Mouse (Mus musculus) CH12.LX (cell line): ENCODE measurements at regions not wholly inside any gene's neighbourhood (a gene's known extent, or its start where the extent isn't known, plus 50 kb on each side); places are given as distances from the start of the nearest gene placed in this dataset.

Experiments used
- DNase-seq: peaks from one replicate; pipeline ENCODE4 v3.0.0-alpha.2; 2013; ENCODE audit errors: extremely low read depth
- H3K27ac ChIP-seq: 2 replicates; pipeline ENCODE4 v1.5.1; 2012; ENCODE audit warnings: low read depth, mild to moderate bottlenecking, control low read depth, moderate library complexity; ENCODE audit not compliant: insufficient read depth
- H3K27me3 ChIP-seq: replicated peaks from 2 replicates; pipeline ENCODE3; 2012; ENCODE audit warnings: inconsistent platforms
- H3K36me3 ChIP-seq, 2 experiments: replicated peaks in 1 of 2; 2 replicates each; pipeline versions ENCODE3 to v1.6.1; 2012; ENCODE audit warnings: inconsistent platforms in 1 of 2, low read length in 1 of 2, mild to moderate bottlenecking in 1 of 2, mixed read lengths in 1 of 2, moderate library complexity in 1 of 2; ENCODE audit not compliant: control insufficient read depth in 1 of 2, insufficient read depth in 1 of 2
- H3K4me1 ChIP-seq, 2 experiments: 2 replicates each; pipeline ENCODE4 v1.6.1; 2012; ENCODE audit warnings: inconsistent platforms in 1 of 2, moderate library complexity in 1 of 2; ENCODE audit not compliant: insufficient read depth in 2 of 2, control insufficient read depth in 1 of 2
- H3K4me2 ChIP-seq: 2 replicates; pipeline ENCODE4 v1.6.1; 2012; ENCODE audit warnings: low read depth, mild to moderate bottlenecking, control low read depth; ENCODE audit not compliant: poor library complexity, insufficient read depth, severe bottlenecking
- H3K4me3 ChIP-seq, 3 experiments: fragments of 150-350 bp in 1 of 3; sonication (generic) in 1 of 3; replicated peaks in 1 of 3; 2 replicates each; pipeline versions ENCODE3 to v1.5.1; 2011 to 2012; ENCODE audit warnings: low read depth in 2 of 3, low read length in 2 of 3, mild to moderate bottlenecking in 2 of 3, moderate library complexity in 2 of 3, control low read depth in 1 of 3, improper control_type of control experiment in 1 of 3, inconsistent platforms in 1 of 3, mixed read lengths in 1 of 3; ENCODE audit not compliant: poor library complexity in 1 of 3
- H3K79me2 ChIP-seq: replicated peaks from 2 replicates; pipeline ENCODE4 v1.6.1; 2012; ENCODE audit warnings: mild to moderate bottlenecking, moderate library complexity; ENCODE audit not compliant: control insufficient read depth, poor library complexity, insufficient read depth, severe bottlenecking; ENCODE audit errors: extremely low read depth
- H3K9ac ChIP-seq: 2 replicates; pipeline ENCODE4 v1.6.1; 2012; ENCODE audit warnings: low read depth, mild to moderate bottlenecking, control low read depth, moderate library complexity; ENCODE audit not compliant: insufficient read depth
- H3K9me3 ChIP-seq: replicated peaks from 2 replicates; pipeline ENCODE3; 2012; ENCODE audit warnings: low read length, inconsistent platforms, mixed read lengths
- CHD2 ChIP-seq: IDR thresholded peaks from 2 replicates; pipeline ENCODE4 v1.6.1; 2011; ENCODE audit warnings: low read length, improper control_type of control experiment
- CTCF ChIP-seq, 2 experiments: IDR thresholded peaks in 1 of 2; conservative IDR thresholded peaks in 1 of 2; 2 replicates each; pipeline ENCODE4 v1.5.1; 2011 to 2012; ENCODE audit warnings: low read depth in 2 of 2, low read length in 2 of 2, improper control_type of control experiment in 1 of 2, inconsistent platforms in 1 of 2, mild to moderate bottlenecking in 1 of 2, moderate library complexity in 1 of 2
- ELF1 ChIP-seq: IDR thresholded peaks from 2 replicates; pipeline ENCODE4 v1.6.1; 2014; ENCODE audit warnings: low read depth, mild to moderate bottlenecking, inconsistent platforms, low read length, improper control_type of control experiment
- HCFC1 ChIP-seq: IDR thresholded peaks from 2 replicates; pipeline ENCODE4 v1.6.1; 2012; ENCODE audit warnings: low read depth, mild to moderate bottlenecking, inconsistent platforms, low read length, improper control_type of control experiment
- IRF4 ChIP-seq: IDR thresholded peaks from 2 replicates; pipeline ENCODE4 v1.6.1; 2014; ENCODE audit warnings: low read depth, mild to moderate bottlenecking, inconsistent platforms, low read length, improper control_type of control experiment
- JUN ChIP-seq: IDR thresholded peaks from 2 replicates; pipeline ENCODE4 v1.6.1; 2011; ENCODE audit warnings: low read depth, mild to moderate bottlenecking, low read length, improper control_type of control experiment, moderate library complexity; ENCODE audit not compliant: insufficient read depth
- MAZ ChIP-seq: IDR thresholded peaks from 2 replicates; pipeline ENCODE4 v1.6.1; 2012; ENCODE audit warnings: low read depth, mild to moderate bottlenecking, inconsistent platforms, low read length, improper control_type of control experiment, moderate library complexity
- MYC ChIP-seq: IDR thresholded peaks from 2 replicates; pipeline ENCODE4 v1.6.1; 2011; ENCODE audit warnings: low read depth, mild to moderate bottlenecking, improper control_type of control experiment, low read length
- POLR2AphosphoS2 ChIP-seq: IDR thresholded peaks from 2 replicates; pipeline ENCODE4 v1.6.1; 2011; ENCODE audit warnings: low read depth, low read length, improper control_type of control experiment
- RAD21 ChIP-seq: IDR thresholded peaks from 2 replicates; pipeline ENCODE4 v1.6.1; 2011; ENCODE audit warnings: low read depth, mild to moderate bottlenecking, low read length, improper control_type of control experiment, moderate library complexity
- RCOR1 ChIP-seq: conservative IDR thresholded peaks from 2 replicates; pipeline ENCODE4 v1.6.1; 2012; ENCODE audit warnings: low read depth, mild to moderate bottlenecking, inconsistent platforms, low read length, improper control_type of control experiment
- SIN3A ChIP-seq: IDR thresholded peaks from 2 replicates; pipeline ENCODE4 v1.6.1; 2012; ENCODE audit warnings: low read length, improper control_type of control experiment, inconsistent platforms
- SMC3 ChIP-seq: IDR thresholded peaks from 2 replicates; pipeline ENCODE4 v1.6.1; 2011; ENCODE audit warnings: low read depth, low read length, improper control_type of control experiment
- TCF12 ChIP-seq: IDR thresholded peaks from 2 replicates; pipeline ENCODE4 v1.6.1; 2014; ENCODE audit warnings: low read depth, mild to moderate bottlenecking, inconsistent platforms, low read length, improper control_type of control experiment
- USF2 ChIP-seq: conservative IDR thresholded peaks from 2 replicates; pipeline ENCODE4 v1.6.1; 2011; ENCODE audit warnings: low read depth, low read length, improper control_type of control experiment
- ZC3H11A ChIP-seq: IDR thresholded peaks from 2 replicates; pipeline ENCODE4 v1.6.1; 2012; ENCODE audit warnings: low read depth, mild to moderate bottlenecking, inconsistent platforms, low read length, improper control_type of control experiment
- ZKSCAN1 ChIP-seq: IDR thresholded peaks from 2 replicates; pipeline ENCODE4 v1.6.1; 2012; ENCODE audit warnings: low read depth, inconsistent platforms, low read length, improper control_type of control experiment, borderline replicate concordance
- ZMIZ1 ChIP-seq: IDR thresholded peaks from 2 replicates; pipeline ENCODE4 v1.6.1; 2012; ENCODE audit warnings: low read depth, mild to moderate bottlenecking, inconsistent platforms, low read length, improper control_type of control experiment
- dilution Hi-C: fragments of 300-500 bp; cut with MboI; formaldehyde crosslinking; loops from 2 replicates; pipeline ENCODE4 v1.14.3; 2020; ENCODE audit warnings: low sequenced_read_pairs; ENCODE audit not compliant: extremely low pct_unique_long_range_greater_than_20kb, extremely low pct_ligation_motif_present
- in situ Hi-C: fragments of 300-500 bp; cut with MboI; formaldehyde crosslinking; loops from 3 replicates; pipeline ENCODE4 v1.14.3; 2019; ENCODE audit warnings: low sequenced_read_pairs, low pct_ligation_motif_present, low pct_unique_long_range_greater_than_20kb, mixed read lengths

- Histone ChIP-seq H3K9me3 (peaks cover 2% of the 10 kb centered on the region), H3K36me3 (no peaks in the 10 kb centered on the region)
- in situ Hi-C loops, result no loop called here
Measured at GRCm38 (mm10) chr2:47926620-47927019, 887.3 kb upstream of the Acvr2a start.

GRCm38 (mm10) chr2:47945061-47945460 is 868.8 kb upstream of the Acvr2a start:
- no peak overlapping the region for H3K4me2 ChIP-seq
- H3K4me3 ChIP-seq, result no peak overlapping the region
- H3K27me3 ChIP-seq, result no peaks in the 10 kb centered on the region
- H3K9ac ChIP-seq, result no peak overlapping the region
- in situ Hi-C loops, result no loop called here
- H3K79me2 ChIP-seq, result no peaks in the 10 kb centered on the region
- H3K4me1 ChIP-seq, result no peaks in the 10 kb centered on the region
- H3K36me3 ChIP-seq, result no peaks in the 10 kb centered on the region
- TF ChIP-seq CTCF (conservative IDR thresholded peaks at IDR 0.05 in 1 of 2, IDR thresholded peaks at IDR 0.05 in 1 of 2; ENCODE audit: low read depth in 2 of 2, low read length in 2 of 2) (0 out of 4 replicates have a peak, but pooled peaks of 1 of the 2 experiments have one; percentile 5), CHD2 (no peak)
- TF ChIP-seq, all 38 proteins: peak for 1
- Histone ChIP-seq H3K9me3 (no peaks in the 10 kb centered on the region), H3K27ac (no peak overlapping the region)
- peak; percentile 3 for DNase-seq
- dilution Hi-C loops, result no loop called here

More at GRCm38 (mm10) chr2:47926620-47927019, 887.3 kb upstream of the Acvr2a start:
- no peak for DNase-seq
- no peak for TF ChIP-seq IRF4
- TF ChIP-seq USF2, result no peak
- no peak for TF ChIP-seq SMC3
- no peak for TF ChIP-seq JUN
- TF ChIP-seq POLR2AphosphoS2, result no peak
- no peak for TF ChIP-seq TCF12
- no peak for TF ChIP-seq ZMIZ1
- no peak for TF ChIP-seq RCOR1
- TF ChIP-seq ZC3H11A, result no peak
- no peak for TF ChIP-seq CHD2
- no peak for TF ChIP-seq MYC
- no peak for TF ChIP-seq ELF1
- TF ChIP-seq SIN3A, result no peak
- TF ChIP-seq RAD21, result no peak
- no peak for TF ChIP-seq MAZ
- TF ChIP-seq ZKSCAN1, result no peak
- TF ChIP-seq HCFC1, result no peak
- TF ChIP-seq CTCF (conservative IDR thresholded peaks at IDR 0.05 in 1 of 2, IDR thresholded peaks at IDR 0.05 in 1 of 2; ENCODE audit: low read depth in 2 of 2, low read length in 2 of 2), result no peak
- TF ChIP-seq, all 38 proteins: peak for 0
- Histone ChIP-seq H3K4me3 (no peak overlapping the region), H3K27me3 (no peaks in the 10 kb centered on the region), H3K27ac (no peak overlapping the region), H3K9ac (no peak overlapping the region), H3K4me2 (no peak overlapping the region), H3K4me1 (no peaks in the 10 kb centered on the region), H3K79me2 (no peaks in the 10 kb centered on the region)
- dilution Hi-C loops, result no loop called here
